Mouse (Mus musculus): ENCODE data around the gene Atxn10. TPM values are rescaled to one million over a fixed set of nuclear protein-coding genes. Genes with fewer than 3 reads are reported as not detected.
A peak's percentile ranks its signal among the peaks of the same experiment; 100 is the strongest.
"Not testable (repeated sequence)": the region's sequence is repeated elsewhere in the genome, so short reads cannot be mapped to it uniquely, and the experiment has no call there.

Gene Atxn10
- polyA plus RNA-seq, 1 experiment from 2014 or later, result 457 TPM

DNA sequence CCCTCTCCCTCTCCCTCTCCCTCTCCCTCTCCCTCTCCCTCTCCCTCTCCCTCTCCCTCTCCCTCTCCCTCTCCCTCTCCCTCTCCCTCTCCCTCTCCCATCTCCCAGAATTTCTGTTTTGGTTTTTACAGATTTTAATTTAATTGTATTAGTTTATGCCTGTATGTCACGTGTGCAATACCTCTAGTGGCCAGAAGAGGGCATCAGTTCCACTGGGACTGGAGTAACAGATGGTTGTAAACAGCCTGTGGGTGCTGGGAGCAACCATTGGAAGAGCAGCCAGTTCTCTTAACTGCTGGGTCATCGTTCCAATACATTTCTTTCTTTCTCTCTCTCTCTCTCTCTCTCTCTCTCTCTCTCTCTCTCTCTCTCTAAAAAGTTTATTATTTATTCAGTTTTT is 7.6 kb upstream of the Atxn10 start:
- H3K4me2 ChIP-seq (replicated peaks; ENCODE audit: low read depth, low read length); ATAC-seq (ENCODE audit: low FRiP score); H3K9me3 ChIP-seq (ENCODE audit: control insufficient read depth, low read length); H3K4me1 ChIP-seq (replicated peaks; ENCODE audit: control insufficient read depth, insufficient read depth, low read length); H3K27me3 ChIP-seq (ENCODE audit: control insufficient read depth, insufficient read depth, low read length); DNase-seq (ENCODE audit: low spot score); H3K27ac ChIP-seq (ENCODE audit: low read depth, low read length); H3K4me3 ChIP-seq (ENCODE audit: low read depth, low read length); H3K36me3 ChIP-seq (ENCODE audit: control insufficient read depth, insufficient read depth, low read length); H3K9ac ChIP-seq (ENCODE audit: low read depth, low read length): not testable (repeated sequence)
- WGBS, result 82% methylated on average over 2 of the region's 2 CpGs

DNA sequence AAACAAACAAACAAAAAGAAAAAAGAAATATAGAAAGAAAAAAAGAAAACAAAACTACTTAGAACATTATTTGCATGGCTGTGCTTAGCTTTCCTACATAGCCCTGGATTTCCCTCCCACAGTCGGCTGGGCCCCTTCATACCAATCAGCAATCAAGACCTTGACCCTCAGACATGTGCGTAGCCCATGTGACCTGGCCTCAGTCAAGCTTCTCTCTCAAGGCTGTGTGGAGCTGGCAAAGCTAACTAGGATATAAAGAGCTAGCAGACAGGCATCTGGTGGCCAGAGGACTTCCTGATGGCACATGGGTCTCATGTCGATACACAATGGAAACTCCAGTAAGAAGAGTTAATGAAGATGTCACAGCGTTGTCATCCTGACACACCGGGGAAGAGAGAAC is 6.9 kb upstream of the Atxn10 start:
- DNase-seq (ENCODE audit: low spot score), result no peak
- H3K4me1 ChIP-seq (replicated peaks; ENCODE audit: control insufficient read depth, insufficient read depth, low read length), result no peaks in the 10 kb centered on the region
- 89% methylated on average over 5 of the region's 5 CpGs for WGBS
- H3K27me3 ChIP-seq (ENCODE audit: control insufficient read depth, insufficient read depth, low read length), result 0 out of 2 replicates have a peak, but pooled peaks cover 2% of the 10 kb centered on the region
- H3K9ac ChIP-seq (ENCODE audit: low read depth, low read length), result no peak overlapping the region
- ATAC-seq (ENCODE audit: low FRiP score), result no peak
- H3K36me3 ChIP-seq (ENCODE audit: control insufficient read depth, insufficient read depth, low read length), result no peaks in the 10 kb centered on the region
- H3K4me2 ChIP-seq (replicated peaks; ENCODE audit: low read depth, low read length), result no peak overlapping the region
- H3K27ac ChIP-seq (ENCODE audit: low read depth, low read length), result no peak overlapping the region
- H3K9me3 ChIP-seq (ENCODE audit: control insufficient read depth, low read length), result no peaks in the 10 kb centered on the region
- no peak overlapping the region for H3K4me3 ChIP-seq (ENCODE audit: low read depth, low read length)

DNA sequence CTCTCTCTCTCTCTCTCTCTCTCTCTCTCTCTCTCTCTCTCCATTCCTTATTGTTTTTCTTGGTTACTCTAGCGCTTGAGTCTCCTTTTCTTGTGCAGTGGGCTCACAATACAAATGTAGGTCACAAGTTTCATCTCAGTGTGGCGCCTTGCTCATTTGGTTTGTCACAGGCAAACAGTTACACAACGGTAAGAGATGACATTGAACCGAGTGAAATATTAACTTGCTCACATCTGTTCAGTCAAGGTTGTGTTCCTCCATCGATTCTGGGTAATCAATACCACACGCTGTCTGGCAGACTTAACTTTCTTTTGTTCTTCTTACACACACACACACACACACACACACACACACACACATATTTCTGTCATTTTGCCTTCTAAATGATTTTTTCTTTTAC is 6.0 kb upstream of the Atxn10 start:
- H3K9ac ChIP-seq (ENCODE audit: low read depth, low read length), result no peak overlapping the region
- H3K9me3 ChIP-seq (ENCODE audit: control insufficient read depth, low read length), result no peaks in the 10 kb centered on the region
- no peak overlapping the region for H3K4me3 ChIP-seq (ENCODE audit: low read depth, low read length)
- no peak overlapping the region for H3K4me2 ChIP-seq (replicated peaks; ENCODE audit: low read depth, low read length)
- no peaks in the 10 kb centered on the region for H3K4me1 ChIP-seq (replicated peaks; ENCODE audit: control insufficient read depth, insufficient read depth, low read length)
- ATAC-seq (ENCODE audit: low FRiP score), result no peak
- no peaks in the 10 kb centered on the region for H3K36me3 ChIP-seq (ENCODE audit: control insufficient read depth, insufficient read depth, low read length)
- no peak for DNase-seq (ENCODE audit: low spot score)
- no peak overlapping the region for H3K27ac ChIP-seq (ENCODE audit: low read depth, low read length)
- 0 out of 2 replicates have a peak, but pooled peaks cover 2% of the 10 kb centered on the region for H3K27me3 ChIP-seq (ENCODE audit: control insufficient read depth, insufficient read depth, low read length)
- WGBS, result 84% methylated on average over 6 of the region's 6 CpGs

DNA sequence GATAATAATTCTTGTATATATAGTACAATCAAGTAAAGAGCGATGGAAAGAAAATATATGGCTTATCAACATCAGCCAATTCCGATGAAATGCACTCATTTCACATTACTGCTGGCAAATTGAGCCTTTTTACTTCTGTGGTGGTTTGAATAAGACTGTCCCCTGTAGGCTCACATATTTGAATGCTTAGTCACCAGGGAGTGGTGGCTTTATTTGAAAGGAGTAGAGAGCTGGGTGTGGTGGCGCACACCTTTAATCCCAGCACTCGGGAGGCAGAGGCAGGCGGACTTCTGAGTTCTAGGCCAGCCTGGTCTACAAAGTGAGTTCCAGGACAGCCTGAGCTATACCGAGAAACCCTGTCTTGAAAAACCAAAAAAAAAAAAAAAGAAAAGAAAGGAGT is 2.5 kb upstream of the Atxn10 start:
- ATAC-seq (ENCODE audit: low FRiP score); H3K27me3 ChIP-seq (ENCODE audit: control insufficient read depth, insufficient read depth, low read length); H3K9ac ChIP-seq (ENCODE audit: low read depth, low read length); DNase-seq (ENCODE audit: low spot score); H3K9me3 ChIP-seq (ENCODE audit: control insufficient read depth, low read length); H3K4me3 ChIP-seq (ENCODE audit: low read depth, low read length); H3K4me2 ChIP-seq (replicated peaks; ENCODE audit: low read depth, low read length); H3K36me3 ChIP-seq (ENCODE audit: control insufficient read depth, insufficient read depth, low read length); H3K4me1 ChIP-seq (replicated peaks; ENCODE audit: control insufficient read depth, insufficient read depth, low read length); H3K27ac ChIP-seq (ENCODE audit: low read depth, low read length): not testable (repeated sequence)
- WGBS, result 89% methylated on average over 6 of the region's 6 CpGs

DNA sequence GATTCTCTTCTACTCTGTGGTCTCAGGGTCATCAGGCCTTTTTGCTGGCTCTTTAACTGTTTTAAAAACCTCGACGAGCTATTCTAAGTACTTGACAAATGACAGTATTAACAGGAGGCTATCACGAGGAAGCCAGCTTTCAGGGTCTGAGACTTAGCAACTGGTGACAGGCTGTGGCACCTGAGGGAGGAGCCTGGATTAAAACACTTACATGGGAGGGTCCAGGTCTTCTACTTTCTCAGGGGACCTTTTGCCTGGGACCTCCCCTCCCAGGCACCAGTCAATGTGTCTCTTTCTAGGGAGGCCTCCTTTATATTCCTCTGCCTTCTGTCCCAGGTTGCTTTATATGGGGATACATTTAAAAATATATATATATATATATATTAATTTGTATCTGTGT is 1.8 kb upstream of the Atxn10 start:
- 0 out of 2 replicates have a peak, but pooled peaks cover 2% of the 10 kb centered on the region for H3K27me3 ChIP-seq (ENCODE audit: control insufficient read depth, insufficient read depth, low read length)
- H3K27ac ChIP-seq (ENCODE audit: low read depth, low read length), result no peak overlapping the region
- no peak overlapping the region for H3K4me3 ChIP-seq (ENCODE audit: low read depth, low read length)
- DNase-seq (ENCODE audit: low spot score), result no peak
- H3K9me3 ChIP-seq (ENCODE audit: control insufficient read depth, low read length), result no peaks in the 10 kb centered on the region
- 78% methylated on average over 3 of the region's 3 CpGs for WGBS
- ATAC-seq (ENCODE audit: low FRiP score), result no peak
- no peaks in the 10 kb centered on the region for H3K36me3 ChIP-seq (ENCODE audit: control insufficient read depth, insufficient read depth, low read length)
- H3K4me1 ChIP-seq (replicated peaks; ENCODE audit: control insufficient read depth, insufficient read depth, low read length), result no peaks in the 10 kb centered on the region
- no peak overlapping the region for H3K4me2 ChIP-seq (replicated peaks; ENCODE audit: low read depth, low read length)
- no peak overlapping the region for H3K9ac ChIP-seq (ENCODE audit: low read depth, low read length)

DNA sequence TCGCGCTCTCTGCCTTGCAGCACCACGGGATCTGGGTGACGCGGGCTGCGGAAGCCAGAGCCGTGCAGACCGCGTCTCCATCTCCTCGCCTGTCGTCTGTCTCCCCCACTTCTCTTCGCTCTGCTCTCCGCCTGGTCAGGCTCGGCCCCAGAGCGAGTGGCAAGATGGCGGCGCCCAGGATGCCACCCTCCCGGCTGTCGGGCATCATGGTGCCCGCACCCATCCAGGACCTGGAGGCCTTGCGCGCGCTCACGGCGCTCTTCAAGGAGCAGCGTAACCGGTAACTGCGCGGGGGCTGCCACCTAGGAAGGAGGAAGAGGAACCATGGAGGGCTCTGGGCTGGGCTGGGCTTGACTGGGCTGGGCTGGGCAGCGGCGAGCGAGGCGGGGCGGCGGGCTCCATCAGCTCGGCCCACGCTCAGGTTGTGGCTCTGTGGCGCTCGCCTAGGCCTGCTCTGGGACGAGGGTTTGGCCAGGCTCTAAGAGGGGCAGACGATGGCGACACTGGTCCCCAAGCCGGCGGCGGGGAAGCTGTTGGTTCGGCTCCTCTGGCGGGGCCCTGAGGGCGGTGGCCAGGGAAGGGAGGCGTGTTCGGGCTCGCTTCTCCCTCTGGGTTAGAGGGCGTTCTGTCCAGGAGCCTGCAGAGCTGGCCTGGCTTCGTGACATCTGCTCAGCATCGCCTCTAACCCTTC is 401 bp downstream of the Atxn10 start:
- Histone ChIP-seq H3K4me3 (ENCODE audit: low read depth, low read length) (peak overlapping the region; percentile 88), H3K27ac (ENCODE audit: low read depth, low read length) (peak overlapping the region; percentile 91), H3K27me3 (ENCODE audit: control insufficient read depth, insufficient read depth, low read length) (no peaks in the 10 kb centered on the region), H3K9ac (ENCODE audit: low read depth, low read length) (peak overlapping the region; percentile 78), H3K4me1 (replicated peaks; ENCODE audit: control insufficient read depth, insufficient read depth, low read length) (no peaks in the 10 kb centered on the region), H3K36me3 (ENCODE audit: control insufficient read depth, insufficient read depth, low read length) (no peaks in the 10 kb centered on the region), H3K4me2 (replicated peaks; ENCODE audit: low read depth, low read length) (peak overlapping the region; percentile 74), H3K9me3 (ENCODE audit: control insufficient read depth, low read length) (no peaks in the 10 kb centered on the region)
- ATAC-seq (ENCODE audit: low FRiP score) (peak; percentile 96), DNase-seq (ENCODE audit: low spot score) (peak; percentile 89)
- under 1% methylated on average over 50 of the region's 54 CpGs for WGBS

DNA sequence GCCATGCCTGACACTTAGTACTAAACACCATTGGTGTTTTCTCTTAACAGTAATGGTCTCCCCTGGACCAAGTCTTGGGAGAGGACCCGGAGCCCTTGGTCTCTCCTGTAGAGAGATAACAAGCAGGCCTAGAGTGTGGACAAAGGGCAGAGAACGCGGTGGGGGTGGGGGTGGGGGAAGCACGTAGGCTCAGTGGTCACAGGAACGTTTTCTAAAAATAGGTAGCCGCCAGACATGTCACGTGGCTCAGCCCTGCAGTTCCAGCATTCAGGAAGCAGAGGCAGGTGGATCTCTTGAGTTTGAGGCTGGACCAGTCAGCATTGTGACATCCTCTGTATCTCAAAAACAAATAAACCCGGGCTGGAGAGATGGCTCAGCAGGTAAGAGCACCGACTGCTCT is 1.2 kb downstream of the Atxn10 start:
- Histone ChIP-seq H3K4me2 (replicated peaks; ENCODE audit: low read depth, low read length) (peak overlapping the region; percentile 74), H3K9ac (ENCODE audit: low read depth, low read length) (peak overlapping the region; percentile 78), H3K4me1 (replicated peaks; ENCODE audit: control insufficient read depth, insufficient read depth, low read length) (no peaks in the 10 kb centered on the region), H3K36me3 (ENCODE audit: control insufficient read depth, insufficient read depth, low read length) (no peaks in the 10 kb centered on the region), H3K27me3 (ENCODE audit: control insufficient read depth, insufficient read depth, low read length) (no peaks in the 10 kb centered on the region), H3K4me3 (ENCODE audit: low read depth, low read length) (peak overlapping the region; percentile 88), H3K27ac (ENCODE audit: low read depth, low read length) (peak overlapping the region; percentile 91; the same call in 1 of the 2 replicates), H3K9me3 (ENCODE audit: control insufficient read depth, low read length) (no peaks in the 10 kb centered on the region)
- no peak for ATAC-seq (ENCODE audit: low FRiP score)
- WGBS, result 59% methylated on average over 9 of the region's 9 CpGs
- no peak for DNase-seq (ENCODE audit: low spot score)

DNA sequence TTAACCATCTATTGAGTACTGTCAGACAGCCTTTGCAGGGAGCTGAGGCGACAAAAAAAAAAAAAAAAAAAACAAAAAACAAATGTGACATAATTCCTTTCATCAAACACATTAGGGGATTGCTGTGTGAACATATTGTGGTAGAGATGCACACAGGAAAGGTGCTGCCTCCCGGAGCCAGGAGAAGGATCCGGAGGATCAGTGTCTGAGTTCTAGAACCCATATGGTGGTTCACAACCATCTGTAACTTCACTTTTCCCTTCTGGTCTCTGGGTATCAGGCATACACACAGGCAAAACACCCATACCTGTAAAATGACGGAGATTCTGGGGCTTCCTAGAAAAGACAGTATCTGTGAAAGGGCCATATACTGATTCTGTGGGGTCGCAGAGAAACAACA is 1.9 kb downstream of the Atxn10 start:
- ATAC-seq (ENCODE audit: low FRiP score), result no peak
- Histone ChIP-seq H3K4me1 (replicated peaks; ENCODE audit: control insufficient read depth, insufficient read depth, low read length) (no peaks in the 10 kb centered on the region), H3K4me3 (ENCODE audit: low read depth, low read length) (no peak overlapping the region), H3K27ac (ENCODE audit: low read depth, low read length) (no peak overlapping the region), H3K27me3 (ENCODE audit: control insufficient read depth, insufficient read depth, low read length) (no peaks in the 10 kb centered on the region), H3K4me2 (replicated peaks; ENCODE audit: low read depth, low read length) (no peak overlapping the region), H3K36me3 (ENCODE audit: control insufficient read depth, insufficient read depth, low read length) (no peaks in the 10 kb centered on the region), H3K9ac (ENCODE audit: low read depth, low read length) (no peak overlapping the region), H3K9me3 (ENCODE audit: control insufficient read depth, low read length) (no peaks in the 10 kb centered on the region)
- DNase-seq (ENCODE audit: low spot score), result no peak
- 94% methylated on average over 5 of the region's 5 CpGs for WGBS

DNA sequence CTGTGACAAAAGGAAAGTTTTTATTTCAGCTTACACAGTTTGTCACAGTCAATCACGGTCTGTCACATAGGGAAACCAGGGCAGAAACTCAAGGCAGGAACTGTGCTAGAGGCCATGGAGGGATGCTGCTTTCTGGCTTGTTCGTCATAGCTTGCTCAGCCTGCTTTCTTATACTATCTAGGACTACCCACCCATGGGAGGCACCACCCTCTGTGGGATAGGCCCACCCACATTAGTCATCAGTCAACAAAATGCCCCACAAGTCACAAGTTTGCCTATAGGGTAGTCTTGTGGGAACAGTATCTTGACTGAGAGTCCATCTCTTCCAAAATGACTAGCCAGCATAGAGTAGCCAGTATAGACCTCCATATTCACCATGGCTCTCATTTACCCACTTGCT is 6.2 kb downstream of the Atxn10 start:
- ATAC-seq (ENCODE audit: low FRiP score) (no peak), DNase-seq (ENCODE audit: low spot score) (no peak)
- no peaks in the 10 kb centered on the region for H3K4me1 ChIP-seq (replicated peaks; ENCODE audit: control insufficient read depth, insufficient read depth, low read length)
- H3K36me3 ChIP-seq (ENCODE audit: control insufficient read depth, insufficient read depth, low read length), result no peaks in the 10 kb centered on the region
- no peak overlapping the region for H3K4me2 ChIP-seq (replicated peaks; ENCODE audit: low read depth, low read length)
- H3K27me3 ChIP-seq (ENCODE audit: control insufficient read depth, insufficient read depth, low read length), result no peaks in the 10 kb centered on the region
- no peak overlapping the region for H3K9ac ChIP-seq (ENCODE audit: low read depth, low read length)
- no peak overlapping the region for H3K27ac ChIP-seq (ENCODE audit: low read depth, low read length)
- WGBS, result 98% methylated on average over 2 of the region's 2 CpGs
- no peak overlapping the region for H3K4me3 ChIP-seq (ENCODE audit: low read depth, low read length)
- no peaks in the 10 kb centered on the region for H3K9me3 ChIP-seq (ENCODE audit: control insufficient read depth, low read length)
